ENCODE assay signal across 7 mouse cellular contexts in genomic region chr2:155050108-155050503, GRCm38 (mm10). TPM values are rescaled to one million over a fixed set of nuclear protein-coding genes. Genes with fewer than 3 reads are reported as not detected.
DNase-seq lines count a peak whose midpoint lies in the region; ATAC-seq and TF ChIP-seq lines count a peak whose summit lies in the region.

No protein-coding gene starts in this region.

- peak overlapping the region; percentile 86 for H3K27ac ChIP-seq in heart, adult 2 months
- H3K27ac ChIP-seq in limb, embryonic 13.5 days, result peak overlapping the region; percentile 39; the same call in 1 of the 2 replicates

- in situ Hi-C loops in Patski (cut with MboI; ENCODE audit: low pct_unique_long_range_greater_than_20kb), result no loop called here

- peak overlapping the region; percentile 85 for H3K4me2 ChIP-seq in limb, embryonic 13.5 days (replicated peaks)
- peak overlapping the region; percentile 83 for H3K4me2 ChIP-seq in myocyte (ENCODE audit: low read depth)

- H3ac ChIP-seq in myocyte (ENCODE audit: control insufficient read depth, insufficient read length), result no peak overlapping the region

- H3K4me1 ChIP-seq in E14TG2a.4 (replicated peaks; ENCODE audit: low read depth, low read length), result peaks cover 37% of the 10 kb centered on the region
- H3K4me1 ChIP-seq in heart, adult 2 months (ENCODE audit: control insufficient read depth, insufficient read depth, low read length), result peaks cover 8% of the 10 kb centered on the region; the same call in 1 of the 2 replicates
- H3K4me1 ChIP-seq in limb, embryonic 13.5 days, result peaks cover 28% of the 10 kb centered on the region

- H3K36me3 ChIP-seq in E14TG2a.4 (ENCODE audit: insufficient read depth, low read length) (no peaks in the 10 kb centered on the region), myocyte (ENCODE audit: control insufficient read depth, insufficient read depth) (no peaks in the 10 kb centered on the region)
- H3K36me3 ChIP-seq in heart, adult 2 months (ENCODE audit: control insufficient read depth, insufficient read depth, low read length), result no peaks in the 10 kb centered on the region
- H3K36me3 ChIP-seq in limb, embryonic 13.5 days, result no peaks in the 10 kb centered on the region

- intact Hi-C loops in heart, adult 2 months (cut with DNase I), result no loop called here
- intact Hi-C loops in left cerebral cortex, postnatal 25 days (cut with DNase I), result loop anchor here (2.0 kb wide), 1 partner anchor 25 kb away; the partner anchor contains the start of gene Ahcy

- ATAC-seq in Patski, result peak; percentile 19
- ATAC-seq in limb, embryonic 13.5 days (ENCODE audit: low FRiP score, low read depth), result no peak; the same call in 1 of the 2 replicates

- TF ChIP-seq EP300 in heart, adult 2 months (IDR thresholded peaks at IDR 0.05; ENCODE audit: insufficient read depth, low read depth, low read length), result no peak

- no peaks in the 10 kb centered on the region for H3K9me3 ChIP-seq in E14TG2a.4 (ENCODE audit: low read length)
- no peaks in the 10 kb centered on the region for H3K9me3 ChIP-seq in limb, embryonic 13.5 days

- DNase-seq in Patski (ENCODE audit: low read depth, low spot score), result no peak
- peak in 1 of 2 experiments; percentile 38 for DNase-seq in heart, adult 2 months
- no peak for DNase-seq in left cerebral cortex, postnatal 25 days (ENCODE audit: low spot score in 2 of 2)
- DNase-seq in layer of hippocampus, postnatal 36 days, result no peak

- POLR2A ChIA-PET in Patski (lab: Charles Lee), result interaction anchor here (1.6 kb wide), 1 partner anchor 9 kb away, joined by 3 read pairs; no protein-coding TSS in a partner anchor

- no peak for TF ChIP-seq POLR2A in heart, adult 2 months (IDR thresholded peaks at IDR 0.05; ENCODE audit: insufficient read depth, low read depth, low read length)
- TF ChIP-seq POLR2A in myocyte (IDR thresholded peaks at IDR 0.05; ENCODE audit: insufficient read length, low read depth), result no peak

- CTCF ChIA-PET in Patski (lab: Charles Lee), result no interaction called here

- 17% methylated on average over 5 of the region's 5 CpGs for WGBS in heart, adult 2 months
- 20% methylated on average over 5 of the region's 5 CpGs for WGBS in limb, embryonic 13.5 days

- TF ChIP-seq CTCF in E14TG2a.4 (conservative IDR thresholded peaks at IDR 0.05; ENCODE audit: low read length) (no peak), Patski (IDR thresholded peaks at IDR 0.05) (no peak)
- no peak for TF ChIP-seq CTCF in heart, adult 2 months (IDR thresholded peaks at IDR 0.05)

- H3K79me2 ChIP-seq in heart, adult 2 months (replicated peaks; ENCODE audit: control insufficient read depth, insufficient read depth, low read length), result no peaks in the 10 kb centered on the region
- H3K79me2 ChIP-seq in myocyte (ENCODE audit: control insufficient read depth, insufficient read depth), result no peaks in the 10 kb centered on the region

- H3K4me3 ChIP-seq in E14TG2a.4 (replicated peaks; ENCODE audit: low read length) (peak overlapping the region; percentile 80), myocyte (peak overlapping the region; percentile 36)
- peak overlapping the region; percentile 82 for H3K4me3 ChIP-seq in heart, adult 2 months
- peak overlapping the region; percentile 55 for H3K4me3 ChIP-seq in limb, embryonic 13.5 days

- H3K9ac ChIP-seq in heart, adult 2 months (ENCODE audit: low read depth, low read length), result peak overlapping the region; percentile 94
- peak overlapping the region; percentile 61 for H3K9ac ChIP-seq in limb, embryonic 13.5 days

- no peaks in the 10 kb centered on the region for H3K27me3 ChIP-seq in E14TG2a.4 (ENCODE audit: insufficient read depth, low read length)
- no peaks in the 10 kb centered on the region for H3K27me3 ChIP-seq in Patski
- H3K27me3 ChIP-seq in heart, adult 2 months (ENCODE audit: control insufficient read depth, insufficient read depth, low read length), result no peaks in the 10 kb centered on the region
- H3K27me3 ChIP-seq in limb, embryonic 13.5 days, result no peaks in the 10 kb centered on the region
- H3K27me3 ChIP-seq in myocyte (ENCODE audit: control insufficient read depth, insufficient read depth, insufficient read length), result no peaks in the 10 kb centered on the region

TF ChIP-seq in myocyte, 11 proteins besides CTCF, POLR2A, EP300 and RAD21:
- no peak for TF ChIP-seq POLR2AphosphoS2 (IDR thresholded peaks at IDR 0.05; ENCODE audit: insufficient read length, low read depth)
- TF ChIP-seq REST (IDR thresholded peaks at IDR 0.05; ENCODE audit: insufficient read depth, insufficient read length), result no peak
- no peak for TF ChIP-seq MAX (IDR thresholded peaks at IDR 0.05; ENCODE audit: low read depth)
- TF ChIP-seq TCF3 (IDR thresholded peaks at IDR 0.05; ENCODE audit: insufficient read length, low read depth), result no peak
- TF ChIP-seq USF1 (IDR thresholded peaks at IDR 0.05; ENCODE audit: low read depth), result no peak
- no peak for TF ChIP-seq E2F4 (IDR thresholded peaks at IDR 0.05; ENCODE audit: insufficient read depth)
- no peak for TF ChIP-seq SRF (IDR thresholded peaks at IDR 0.05; ENCODE audit: control insufficient read depth, insufficient read length, low read depth)
- TF ChIP-seq MYOG (IDR thresholded peaks at IDR 0.05; ENCODE audit: control insufficient read depth in 1 of 3, insufficient read depth in 1 of 3, insufficient read length in 2 of 3, low read depth in 2 of 3), result no peak
- no peak for TF ChIP-seq TCF12 (IDR thresholded peaks at IDR 0.05; ENCODE audit: insufficient read depth, poor library complexity, severe bottlenecking)
- no peak for TF ChIP-seq MYOD1 (IDR thresholded peaks at IDR 0.05; ENCODE audit: control insufficient read depth in 1 of 3, insufficient read length in 2 of 3, low read depth in 2 of 3)
- TF ChIP-seq CEBPB (IDR thresholded peaks at IDR 0.05; ENCODE audit: insufficient read depth, poor library complexity, severe bottlenecking), result no peak

RNA-seq across cellular contexts. Expression of gene Ahcy, which starts 24.2 kb away (rescaled TPM):
- polyA plus RNA-seq in Patski (2021), result 6.3 TPM
- total RNA-seq in heart, adult 2 months (2021), result 10 to 100 TPM; 10.5 to 14.0 TPM
- 22.5 and 30.8 TPM in 2 replicates for polyA plus RNA-seq in heart, adult 2 months (2012; rRNA removed)
- polyA plus RNA-seq in limb, embryonic 13.5 days (2015; fragmentation: Nextera tagmentation; extraction: Ambion mirVana), result 73.1 and 73.4 TPM in 2 replicates
- 39.7 TPM for polyA plus RNA-seq in myocyte (2012; fragmentation: generic; extraction: Trizol)
- 10 to 100 TPM; 14.0 to 14.5 TPM for total RNA-seq in left cerebral cortex, postnatal 25 days (2021)
- total RNA-seq in layer of hippocampus, postnatal 36 days (2021), result 10 to 100 TPM; 15.3 to 15.5 TPM

RNA-seq across cellular contexts. Expression of gene Gm14226, which starts 32.0 kb away (rescaled TPM):
- polyA plus RNA-seq in Patski (2021) (0.10 TPM), myocyte (2012; fragmentation: generic; extraction: Trizol) (not detected)
- total RNA-seq in heart, adult 2 months (2021), result under 1 TPM; 0.16 to 0.20 TPM
- polyA plus RNA-seq in heart, adult 2 months (2012; rRNA removed), result 0.16 and 0.18 TPM in 2 replicates
- 3.6 and 4.1 TPM in 2 replicates for polyA plus RNA-seq in limb, embryonic 13.5 days (2015; fragmentation: Nextera tagmentation; extraction: Ambion mirVana)
- under 1 TPM; 0.11 to 0.16 TPM for total RNA-seq in left cerebral cortex, postnatal 25 days (2021)
- total RNA-seq in layer of hippocampus, postnatal 36 days (2021), result under 1 TPM; 0.27 to 0.30 TPM
